Mouse (Mus musculus): ENCODE data around the gene Gcnt3. TPM values are rescaled to one million over a fixed set of nuclear protein-coding genes. Genes with fewer than 3 reads are reported as not detected.

Gene Gcnt3
- not detected in 2 replicates for polyA plus RNA-seq (2015; fragmentation: Nextera tagmentation; extraction: Ambion mirVana)

GRCm38 (mm10) chr9:70037988-70038387 lies at the start of gene Gcnt3:
Gcnt3 (minus strand) TSS chr9:70038088.
- H3K4me3 ChIP-seq (ENCODE audit: low read depth, low read length), result no peak within 1 kb of the TSS
- 56% methylated on average over 7 of the region's 7 CpGs for WGBS
- H3K4me2 ChIP-seq (replicated peaks; ENCODE audit: low read depth, low read length), result no peak within 1 kb of the TSS
- no peak within 1 kb of the TSS for H3K9ac ChIP-seq (replicated peaks; ENCODE audit: low read depth)
- no peak for DNase-seq (ENCODE audit: low spot score)
- ATAC-seq, result no peak
- 0 out of 2 replicates have a peak, but pooled peaks cover 3% of the 10 kb centered on the region for H3K27me3 ChIP-seq (replicated peaks; ENCODE audit: insufficient read depth, low read length)
- no peaks in the 10 kb centered on the region for H3K9me3 ChIP-seq (ENCODE audit: low read length)
- no peaks in the 10 kb centered on the region for H3K36me3 ChIP-seq (ENCODE audit: insufficient read depth, low read length)
- no peak within 1 kb of the TSS for H3K27ac ChIP-seq (ENCODE audit: low read length)
- no peak for TF ChIP-seq EP300 (IDR thresholded peaks at IDR 0.05)
- no peak for TF ChIP-seq CTCF (IDR thresholded peaks at IDR 0.05)
- H3K4me1 ChIP-seq (ENCODE audit: insufficient read depth, low read depth, low read length), result no peaks in the 10 kb centered on the region

DNA sequence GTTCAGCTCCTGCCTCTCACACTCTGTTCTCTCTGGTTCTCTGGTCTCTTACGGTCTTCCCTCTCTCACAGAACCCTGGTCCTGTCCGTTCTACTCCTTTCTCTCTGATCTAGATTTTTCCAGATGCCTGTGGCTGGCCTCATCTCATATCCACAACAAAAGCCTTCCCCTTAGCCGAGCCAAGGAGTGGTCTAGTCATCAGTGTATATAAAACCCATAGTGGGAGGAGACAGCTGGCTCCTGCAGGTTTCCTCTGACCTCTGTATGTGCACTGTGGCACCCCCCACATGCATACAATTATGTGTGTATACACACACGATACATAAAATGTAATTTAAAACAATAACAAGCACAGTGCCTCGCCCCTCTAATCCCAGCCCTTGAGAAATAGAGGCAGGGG lies 49.5 kb upstream of the Gcnt3 start:
- Histone ChIP-seq H3K4me1 (ENCODE audit: insufficient read depth, low read depth, low read length) (no peaks in the 10 kb centered on the region), H3K9ac (replicated peaks; ENCODE audit: low read depth) (no peak overlapping the region), H3K4me2 (replicated peaks; ENCODE audit: low read depth, low read length) (no peak overlapping the region), H3K36me3 (ENCODE audit: insufficient read depth, low read length) (no peaks in the 10 kb centered on the region), H3K4me3 (ENCODE audit: low read depth, low read length) (no peak overlapping the region), H3K9me3 (ENCODE audit: low read length) (no peaks in the 10 kb centered on the region), H3K27me3 (replicated peaks; ENCODE audit: insufficient read depth, low read length) (no peaks in the 10 kb centered on the region), H3K27ac (ENCODE audit: low read length) (no peak overlapping the region)
- no peak for ATAC-seq
- no peak for TF ChIP-seq EP300 (IDR thresholded peaks at IDR 0.05)
- TF ChIP-seq CTCF (IDR thresholded peaks at IDR 0.05), result no peak
- DNase-seq (ENCODE audit: low spot score), result no peak
- WGBS, result 53% methylated on average over 5 of the region's 5 CpGs

GRCm38 (mm10) chr9:70086091-70086490 lies 48.2 kb upstream of the Gcnt3 start:
- H3K9me3 ChIP-seq (ENCODE audit: low read length), result no peaks in the 10 kb centered on the region
- H3K4me2 ChIP-seq (replicated peaks; ENCODE audit: low read depth, low read length), result no peak overlapping the region
- no peak overlapping the region for H3K27ac ChIP-seq (ENCODE audit: low read length)
- H3K4me1 ChIP-seq (ENCODE audit: insufficient read depth, low read depth, low read length), result no peaks in the 10 kb centered on the region
- no peak overlapping the region for H3K4me3 ChIP-seq (ENCODE audit: low read depth, low read length)
- no peaks in the 10 kb centered on the region for H3K36me3 ChIP-seq (ENCODE audit: insufficient read depth, low read length)
- no peaks in the 10 kb centered on the region for H3K27me3 ChIP-seq (replicated peaks; ENCODE audit: insufficient read depth, low read length)
- ATAC-seq, result no peak
- 24% methylated on average over 6 of the region's 6 CpGs for WGBS
- TF ChIP-seq EP300 (IDR thresholded peaks at IDR 0.05), result no peak
- TF ChIP-seq CTCF (IDR thresholded peaks at IDR 0.05), result no peak
- H3K9ac ChIP-seq (replicated peaks; ENCODE audit: low read depth), result no peak overlapping the region
- no peak for DNase-seq (ENCODE audit: low spot score)

DNA sequence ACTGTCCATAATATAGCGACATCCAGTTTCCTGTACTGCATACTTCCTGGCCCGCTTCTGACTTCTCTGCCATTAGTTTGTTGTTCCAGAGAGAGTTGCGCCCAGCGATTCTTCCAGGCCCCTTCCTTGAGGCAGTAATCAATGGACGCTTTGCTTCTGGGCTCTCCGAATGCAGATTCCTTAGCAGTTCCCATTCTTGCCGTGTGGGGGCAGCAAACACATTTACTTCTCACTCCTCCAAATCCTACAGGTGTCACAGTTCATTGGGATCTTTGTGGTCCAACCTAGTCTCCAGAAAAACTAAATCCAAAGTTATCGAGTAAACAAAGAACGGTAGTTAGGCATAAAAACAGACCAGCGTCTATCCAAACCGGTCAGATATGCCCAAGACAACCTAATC lies 46.2 kb upstream of the Gcnt3 start:
- 61% methylated on average over 11 of the region's 11 CpGs for WGBS
- Histone ChIP-seq H3K27me3 (replicated peaks; ENCODE audit: insufficient read depth, low read length) (no peaks in the 10 kb centered on the region), H3K4me2 (replicated peaks; ENCODE audit: low read depth, low read length) (no peak overlapping the region), H3K27ac (ENCODE audit: low read length) (no peak overlapping the region), H3K4me3 (ENCODE audit: low read depth, low read length) (no peak overlapping the region), H3K9ac (replicated peaks; ENCODE audit: low read depth) (no peak overlapping the region), H3K9me3 (ENCODE audit: low read length) (no peaks in the 10 kb centered on the region), H3K4me1 (ENCODE audit: insufficient read depth, low read depth, low read length) (no peaks in the 10 kb centered on the region), H3K36me3 (ENCODE audit: insufficient read depth, low read length) (no peaks in the 10 kb centered on the region)
- DNase-seq (ENCODE audit: low spot score) (no peak), ATAC-seq (no peak)
- no peak for TF ChIP-seq EP300 (IDR thresholded peaks at IDR 0.05)
- peak; percentile 75 for TF ChIP-seq CTCF (IDR thresholded peaks at IDR 0.05)

DNA sequence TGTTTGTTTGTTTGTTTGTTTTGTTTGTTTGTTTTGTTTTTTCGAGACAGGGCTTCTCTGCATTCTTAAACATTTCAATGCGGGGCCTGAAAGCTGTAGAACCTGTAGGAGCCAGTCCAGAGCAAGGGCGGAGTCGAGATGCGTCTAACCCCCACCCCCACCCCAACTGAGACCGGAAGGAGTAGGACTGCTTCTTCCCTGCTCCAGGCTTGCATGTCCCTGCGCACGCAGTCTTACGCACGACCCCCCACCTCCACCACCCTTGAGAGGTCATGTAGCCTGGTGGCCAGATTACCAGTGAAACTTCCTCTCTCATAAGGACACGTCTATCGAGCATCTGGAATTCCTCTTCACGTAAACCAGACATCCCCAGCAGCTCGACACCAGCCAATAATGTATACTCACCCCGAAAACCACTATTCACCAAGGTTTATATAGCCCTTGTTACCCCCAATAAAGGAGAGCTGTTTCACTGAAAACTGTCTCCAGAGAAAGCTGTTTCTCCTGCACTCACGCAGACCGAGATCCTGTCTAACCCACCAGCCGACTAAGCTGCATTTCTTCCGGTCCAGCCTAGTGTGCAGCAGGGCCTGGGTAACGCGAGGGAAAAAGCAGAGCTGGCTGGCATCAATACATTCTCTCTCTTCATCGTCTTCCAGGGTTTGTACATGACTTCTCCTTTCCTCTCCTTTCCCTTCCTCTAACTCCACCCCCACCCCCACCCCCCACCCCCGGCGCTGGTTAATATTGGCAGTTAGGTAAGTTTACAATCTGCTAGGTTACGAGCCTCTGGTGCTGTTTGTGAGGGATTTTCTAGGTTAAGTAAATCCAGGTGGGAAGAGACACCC lies 44.7 kb upstream of the Gcnt3 start:
- H3K9ac ChIP-seq (replicated peaks; ENCODE audit: low read depth), result no peak overlapping the region
- no peak overlapping the region for H3K4me2 ChIP-seq (replicated peaks; ENCODE audit: low read depth, low read length)
- no peaks in the 10 kb centered on the region for H3K9me3 ChIP-seq (ENCODE audit: low read length)
- ATAC-seq (no peak), DNase-seq (ENCODE audit: low spot score) (no peak)
- H3K4me1 ChIP-seq (ENCODE audit: insufficient read depth, low read depth, low read length), result no peaks in the 10 kb centered on the region
- no peaks in the 10 kb centered on the region for H3K27me3 ChIP-seq (replicated peaks; ENCODE audit: insufficient read depth, low read length)
- 52% methylated on average over 25 of the region's 25 CpGs for WGBS
- H3K4me3 ChIP-seq (ENCODE audit: low read depth, low read length), result no peak overlapping the region
- H3K36me3 ChIP-seq (ENCODE audit: insufficient read depth, low read length), result no peaks in the 10 kb centered on the region
- TF ChIP-seq EP300 (IDR thresholded peaks at IDR 0.05) (no peak), CTCF (IDR thresholded peaks at IDR 0.05) (no peak)
- H3K27ac ChIP-seq (ENCODE audit: low read length), result no peak overlapping the region

DNA sequence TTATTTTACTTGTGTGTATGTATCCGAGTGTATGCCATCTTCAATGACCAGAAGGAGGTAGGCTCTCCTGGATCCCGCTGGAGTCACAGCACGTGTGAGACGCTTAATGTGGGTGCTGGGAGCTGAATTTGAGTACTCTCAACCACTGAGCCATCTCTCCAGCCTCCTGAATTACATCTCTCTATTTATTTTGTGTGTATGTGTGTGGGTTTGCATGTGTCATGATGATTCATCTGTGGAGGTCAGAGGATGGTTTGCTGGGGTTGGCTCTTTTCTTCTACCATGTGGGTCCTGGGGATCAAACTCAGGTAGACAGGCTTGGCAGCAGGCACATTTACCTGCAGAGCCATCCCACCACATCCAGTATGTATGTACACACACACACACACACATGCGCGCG lies 43.9 kb upstream of the Gcnt3 start:
- WGBS, result 88% methylated on average over 7 of the region's 7 CpGs
- no peaks in the 10 kb centered on the region for H3K36me3 ChIP-seq (ENCODE audit: insufficient read depth, low read length)
- H3K9ac ChIP-seq (replicated peaks; ENCODE audit: low read depth), result no peak overlapping the region
- no peaks in the 10 kb centered on the region for H3K9me3 ChIP-seq (ENCODE audit: low read length)
- H3K4me1 ChIP-seq (ENCODE audit: insufficient read depth, low read depth, low read length), result no peaks in the 10 kb centered on the region
- H3K4me2 ChIP-seq (replicated peaks; ENCODE audit: low read depth, low read length), result no peak overlapping the region
- H3K4me3 ChIP-seq (ENCODE audit: low read depth, low read length), result no peak overlapping the region
- no peaks in the 10 kb centered on the region for H3K27me3 ChIP-seq (replicated peaks; ENCODE audit: insufficient read depth, low read length)
- no peak overlapping the region for H3K27ac ChIP-seq (ENCODE audit: low read length)
- ATAC-seq (no peak), DNase-seq (ENCODE audit: low spot score) (no peak)
- TF ChIP-seq EP300 (IDR thresholded peaks at IDR 0.05), result no peak
